Mouse (Mus musculus) intestine, embryonic 16.5 days (tissue): ENCODE measurements around the gene Prox1. TPM values are rescaled to one million over a fixed set of nuclear protein-coding genes. Genes with fewer than 3 reads are reported as not detected.

Experiments
- ATAC-seq: fragments of 200-750 bp; cut with Nextera tagmentation; 2 replicates; pipeline ENCODE4 v1.8.0; 2017; ENCODE audit warnings: moderate TSS enrichment, moderate library complexity
- H3K27ac ChIP-seq: fragments of 300-500 bp; sonication (generic); 2 replicates; pipeline ENCODE4 v1.5.1; 2014; ENCODE audit warnings: mild to moderate bottlenecking, low read length
- H3K27me3 ChIP-seq: fragments of 300-500 bp; sonication (generic); replicated peaks from 2 replicates; pipeline ENCODE4 v1.6.1; 2014; ENCODE audit warnings: low read length, control low read depth, mixed read lengths; ENCODE audit not compliant: control insufficient read depth, insufficient read depth
- H3K36me3 ChIP-seq: fragments of 300-500 bp; sonication (generic); 2 replicates; pipeline ENCODE4 v1.6.1; 2014; ENCODE audit warnings: low read length, control low read depth; ENCODE audit not compliant: control insufficient read depth, insufficient read depth
- H3K4me1 ChIP-seq: fragments of 300-500 bp; sonication (generic); 2 replicates; pipeline ENCODE4 v1.6.1; 2014; ENCODE audit warnings: low read length, control low read depth, mixed read lengths; ENCODE audit not compliant: control insufficient read depth, insufficient read depth
- H3K4me2 ChIP-seq: fragments of 300-500 bp; sonication (generic); 2 replicates; pipeline ENCODE4 v1.6.1; 2014; ENCODE audit warnings: low read depth, low read length, control low read depth
- H3K4me3 ChIP-seq: fragments of 300-500 bp; sonication (generic); 2 replicates; pipeline ENCODE4 v1.5.1; 2014; ENCODE audit warnings: mild to moderate bottlenecking, low read length
- H3K9ac ChIP-seq: fragments of 300-500 bp; sonication (generic); 2 replicates; pipeline ENCODE4 v1.6.1; 2014; ENCODE audit warnings: low read depth, low read length
- H3K9me3 ChIP-seq: fragments of 300-500 bp; sonication (generic); 2 replicates; pipeline ENCODE4 v1.6.1; 2016; ENCODE audit warnings: low read length, control low read depth; ENCODE audit not compliant: control insufficient read depth
- WGBS: fragments of 180-500 bp; shearing (Covaris S2); extraction: QIAGEN DNeasy Blood & Tissue Kit; methylation state at CpG from one replicate; pipeline ENCODE4 v1.1.7; 2014; 5-methylcytosine and 5-hydroxymethylcytosine counted together
- polyA plus RNA-seq: library from polyadenylated mRNA; unstranded; fragments of >200 nt; fragmentation: Nextera tagmentation; extraction: Ambion mirVana; gene quantifications from 2 replicates; pipeline ENCODE4 v1.2.1, GENCODE M21; 2015

Gene Prox1
- polyA plus RNA-seq, 1 experiment from 2014 or later, result 1.8 TPM

- Histone ChIP-seq H3K27ac (no peak overlapping the region), H3K4me3 (peak overlapping the region; percentile 64), H3K36me3 (no peaks in the 10 kb centered on the region), H3K27me3 (peaks cover 35% of the 10 kb centered on the region), H3K9ac (peak overlapping the region; percentile 73), H3K9me3 (no peaks in the 10 kb centered on the region), H3K4me2 (peak overlapping the region; percentile 86), H3K4me1 (peaks cover 27% of the 10 kb centered on the region)
- 0% methylated on average over 51 of the region's 51 CpGs for WGBS
- ATAC-seq, result 0 out of 2 replicates have a peak, but pooled peaks have one; percentile 10
These were observed 1.5 kb downstream of the Prox1 start for GRCm38 (mm10) chr1:190168761-190169671.

GRCm38 (mm10) chr1:190168115-190168514 is 2.4 kb downstream of the Prox1 start:
- Histone ChIP-seq H3K27ac (no peak overlapping the region), H3K27me3 (peaks cover 27% of the 10 kb centered on the region; the same call in 1 of the 2 replicates), H3K4me1 (peaks cover 21% of the 10 kb centered on the region), H3K4me2 (peak overlapping the region; percentile 86; the same call in 1 of the 2 replicates), H3K4me3 (peak overlapping the region; percentile 64; the same call in 1 of the 2 replicates), H3K9me3 (no peaks in the 10 kb centered on the region), H3K9ac (no peak overlapping the region), H3K36me3 (no peaks in the 10 kb centered on the region)
- no peak for ATAC-seq
- 8% methylated on average over 4 of the region's 4 CpGs for WGBS

- 10% methylated on average over 1 of the region's 1 CpGs for WGBS
- no peak for ATAC-seq
- H3K27me3 ChIP-seq, result peaks cover 22% of the 10 kb centered on the region; the same call in 1 of the 2 replicates
- H3K27ac ChIP-seq, result no peak overlapping the region
- H3K36me3 ChIP-seq, result no peaks in the 10 kb centered on the region
- H3K9me3 ChIP-seq, result no peaks in the 10 kb centered on the region
- H3K9ac ChIP-seq, result no peak overlapping the region
- no peak overlapping the region for H3K4me3 ChIP-seq
- no peak overlapping the region for H3K4me2 ChIP-seq
- H3K4me1 ChIP-seq, result peaks cover 16% of the 10 kb centered on the region; the same call in 1 of the 2 replicates
These were observed 2.9 kb downstream of the Prox1 start for GRCm38 (mm10) chr1:190167609-190168008.

- Histone ChIP-seq H3K9ac (no peak overlapping the region), H3K36me3 (no peaks in the 10 kb centered on the region), H3K4me3 (no peak overlapping the region), H3K4me1 (peaks cover 16% of the 10 kb centered on the region; the same call in 1 of the 2 replicates), H3K9me3 (no peaks in the 10 kb centered on the region), H3K27ac (no peak overlapping the region), H3K4me2 (no peak overlapping the region), H3K27me3 (peaks cover 9% of the 10 kb centered on the region; the same call in 1 of the 2 replicates)
- WGBS, result 68% methylated on average over 4 of the region's 4 CpGs
- ATAC-seq, result no peak
These were observed 5.0 kb downstream of the Prox1 start for GRCm38 (mm10) chr1:190165511-190165910.

GRCm38 (mm10) chr1:190163471-190163870 is 7.0 kb downstream of the Prox1 start:
- ATAC-seq, result no peak
- Histone ChIP-seq H3K27me3 (peaks cover 5% of the 10 kb centered on the region; the same call in 1 of the 2 replicates), H3K4me1 (peaks cover 3% of the 10 kb centered on the region; the same call in 1 of the 2 replicates), H3K4me3 (no peak overlapping the region), H3K27ac (no peak overlapping the region), H3K4me2 (no peak overlapping the region), H3K9ac (no peak overlapping the region), H3K36me3 (no peaks in the 10 kb centered on the region), H3K9me3 (no peaks in the 10 kb centered on the region)
- WGBS, result 78% methylated on average over 6 of the region's 6 CpGs

GRCm38 (mm10) chr1:190161708-190162465 is 8.6 kb downstream of the Prox1 start:
- Histone ChIP-seq H3K4me1 (no peaks in the 10 kb centered on the region), H3K9ac (no peak overlapping the region), H3K4me3 (no peak overlapping the region), H3K4me2 (no peak overlapping the region), H3K27me3 (peaks cover 2% of the 10 kb centered on the region; the same call in 1 of the 2 replicates), H3K27ac (no peak overlapping the region), H3K36me3 (no peaks in the 10 kb centered on the region), H3K9me3 (no peaks in the 10 kb centered on the region)
- no peak for ATAC-seq
- WGBS, result 68% methylated on average over 19 of the region's 19 CpGs

- H3K27ac ChIP-seq, result no peak overlapping the region
- H3K4me3 ChIP-seq, result no peak overlapping the region
- no peaks in the 10 kb centered on the region for H3K9me3 ChIP-seq
- no peaks in the 10 kb centered on the region for H3K4me1 ChIP-seq
- no peaks in the 10 kb centered on the region for H3K36me3 ChIP-seq
- H3K9ac ChIP-seq, result no peak overlapping the region
- 71% methylated on average over 18 of the region's 18 CpGs for WGBS
- H3K27me3 ChIP-seq, result peaks cover 2% of the 10 kb centered on the region; the same call in 1 of the 2 replicates
- ATAC-seq, result no peak
- H3K4me2 ChIP-seq, result no peak overlapping the region
These were observed 9.2 kb downstream of the Prox1 start for GRCm38 (mm10) chr1:190161288-190161687.

GRCm38 (mm10) chr1:190159457-190159856 is 11.1 kb downstream of the Prox1 start:
- H3K4me1 ChIP-seq, result no peaks in the 10 kb centered on the region
- no peak overlapping the region for H3K4me3 ChIP-seq
- no peak overlapping the region for H3K9ac ChIP-seq
- H3K9me3 ChIP-seq, result no peaks in the 10 kb centered on the region
- ATAC-seq, result no peak
- peaks cover 2% of the 10 kb centered on the region; the same call in 1 of the 2 replicates for H3K27me3 ChIP-seq
- H3K36me3 ChIP-seq, result no peaks in the 10 kb centered on the region
- no peak overlapping the region for H3K27ac ChIP-seq
- no peak overlapping the region for H3K4me2 ChIP-seq
- 65% methylated on average over 11 of the region's 11 CpGs for WGBS

GRCm38 (mm10) chr1:190155751-190156150 is 14.8 kb downstream of the Prox1 start:
- Histone ChIP-seq H3K9ac (no peak overlapping the region), H3K4me1 (no peaks in the 10 kb centered on the region), H3K4me3 (no peak overlapping the region), H3K27ac (no peak overlapping the region), H3K9me3 (no peaks in the 10 kb centered on the region), H3K27me3 (peaks cover 2% of the 10 kb centered on the region; the same call in 1 of the 2 replicates), H3K36me3 (no peaks in the 10 kb centered on the region), H3K4me2 (no peak overlapping the region)
- 17% methylated on average over 8 of the region's 8 CpGs for whole genome bisulfite sequencing
- ATAC-seq, result no peak
